Mouse (Mus musculus) naive thymus-derived CD4-positive, alpha-beta T cell, adult 2 months (primary cell): ENCODE measurements around the gene Tead4.

Experiments
- DNase-seq: peaks from one replicate; pipeline ENCODE4 v3.0.0-alpha.2; 2011; ENCODE audit warnings: low read depth

The Tead4 gene

GRCm38 (mm10) chr6:128291284-128291683, 9.3 kb downstream of the Tead4 start:
- no peak for DNase-seq

GRCm38 (mm10) chr6:128288681-128289080, 11.9 kb downstream of the Tead4 start:
- no peak for DNase-seq

- DNase-seq = no peak
Observed at GRCm38 (mm10) chr6:128285792-128286430, 14.7 kb downstream of the Tead4 start.

GRCm38 (mm10) chr6:128282126-128282525, 18.5 kb downstream of the Tead4 start:
- DNase-seq = no peak

- DNase-seq = no peak
Observed at GRCm38 (mm10) chr6:128280472-128281145, 20.0 kb downstream of the Tead4 start.

- no peak for DNase-seq
Observed at GRCm38 (mm10) chr6:128279608-128280007, 21.0 kb downstream of the Tead4 start.

GRCm38 (mm10) chr6:128279099-128279498, 21.5 kb downstream of the Tead4 start:
- DNase-seq = no peak

- DNase-seq = no peak
Observed at GRCm38 (mm10) chr6:128277132-128278085, 23.2 kb downstream of the Tead4 start.

GRCm38 (mm10) chr6:128276349-128276748, 24.3 kb downstream of the Tead4 start:
- DNase-seq = no peak

- DNase-seq = no peak
Observed at GRCm38 (mm10) chr6:128275506-128276064, 25.0 kb downstream of the Tead4 start.

GRCm38 (mm10) chr6:128273507-128273906, 27.1 kb downstream of the Tead4 start:
- no peak for DNase-seq

GRCm38 (mm10) chr6:128272754-128273153, 27.9 kb downstream of the Tead4 start:
- no peak for DNase-seq

- DNase-seq = no peak
Observed at GRCm38 (mm10) chr6:128269850-128270249, 30.8 kb downstream of the Tead4 start.

GRCm38 (mm10) chr6:128264870-128265526, 35.6 kb downstream of the Tead4 start:
- DNase-seq = no peak

GRCm38 (mm10) chr6:128261486-128261885, 39.1 kb downstream of the Tead4 start:
- no peak for DNase-seq

GRCm38 (mm10) chr6:128259252-128259651, 41.4 kb downstream of the Tead4 start:
- DNase-seq = no peak

GRCm38 (mm10) chr6:128255941-128256340, 44.7 kb downstream of the Tead4 start:
- DNase-seq = no peak

GRCm38 (mm10) chr6:128255292-128255691, 45.3 kb downstream of the Tead4 start:
- no peak for DNase-seq

GRCm38 (mm10) chr6:128254551-128254950, 46.1 kb downstream of the Tead4 start:
- DNase-seq = no peak

GRCm38 (mm10) chr6:128253111-128253510, 47.5 kb downstream of the Tead4 start:
- no peak for DNase-seq

GRCm38 (mm10) chr6:128250596-128250995, 50.0 kb downstream of the Tead4 start:
- no peak for DNase-seq
